Mouse (Mus musculus) WW6 (cell line): ENCODE results near the gene Gm20388.
A peak's percentile ranks its signal among the peaks of the same experiment; 100 is the strongest.

Experiments
- DNase-seq: peaks from one replicate; pipeline ENCODE4 v3.0.0-alpha.2; 2013; ENCODE audit warnings: low read depth, low spot score

Gene Gm20388

GRCm38 (mm10) chr8:122191054-122191376, 2280.4 kb downstream of the Gm20388 start:
- DNase-seq = no peak

DNA sequence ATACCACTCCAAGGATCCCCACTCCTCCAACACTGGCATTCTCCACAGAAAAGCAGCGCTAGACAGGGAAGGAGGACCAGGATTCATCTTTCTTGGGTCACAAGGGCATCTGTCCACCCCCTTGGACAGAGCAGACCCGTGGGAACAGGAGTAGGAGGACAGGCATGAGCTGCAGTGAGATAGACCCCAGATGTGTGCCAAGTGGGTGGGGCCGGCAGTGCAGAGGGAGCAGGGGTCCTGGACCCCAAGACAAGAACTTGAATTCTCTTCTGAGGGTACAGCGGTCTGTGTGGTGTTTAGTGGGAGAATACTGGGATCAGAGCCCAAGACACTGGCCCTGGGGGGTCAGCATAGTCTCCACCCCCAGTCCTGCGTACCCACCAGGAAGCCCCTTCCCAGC, 2282.1 kb downstream of the Gm20388 start:
- DNase-seq = no peak

DNA sequence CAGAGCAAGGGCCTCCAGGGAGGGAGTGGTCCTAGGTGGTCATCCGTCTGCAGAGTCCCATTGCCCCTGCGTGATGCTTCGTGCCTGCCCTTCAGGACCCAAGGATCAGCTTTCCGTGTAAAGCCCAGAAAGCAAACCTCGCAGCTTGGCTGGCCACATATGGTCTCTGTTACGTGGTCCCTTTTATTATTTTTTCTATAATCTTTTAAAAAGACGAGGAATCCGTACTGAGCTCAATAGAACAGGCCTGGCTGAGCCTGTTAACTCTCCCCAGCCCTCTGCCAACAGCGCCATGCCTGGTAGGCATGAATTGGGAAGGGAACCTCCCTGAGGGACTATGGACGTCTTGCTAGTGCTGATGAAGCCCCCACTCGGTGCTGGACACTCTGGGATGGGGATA, 2282.9 kb downstream of the Gm20388 start:
- DNase-seq = no peak

DNA sequence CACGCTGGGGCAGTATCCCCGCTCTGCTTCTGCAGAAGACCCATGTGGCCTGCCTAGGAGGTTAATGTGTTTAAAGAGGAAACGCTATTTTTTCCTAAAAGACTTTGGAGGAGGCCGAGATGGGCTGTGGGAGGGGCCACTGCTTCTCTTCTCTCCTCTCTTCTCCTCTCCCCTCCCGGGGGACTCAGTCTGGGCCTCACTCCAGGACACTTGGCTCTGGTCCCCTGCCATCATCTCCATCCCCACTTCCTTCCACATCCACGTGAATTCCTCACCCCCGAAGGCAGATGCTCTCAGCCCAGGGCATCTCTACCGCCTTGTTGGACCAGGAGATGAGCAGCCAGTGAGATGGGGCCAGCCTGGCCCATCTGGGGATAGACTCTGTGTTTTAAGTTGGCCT, 2283.8 kb downstream of the Gm20388 start:
- no peak for DNase-seq

GRCm38 (mm10) chr8:122197342-122197741, 2286.7 kb downstream of the Gm20388 start:
- no peak for DNase-seq

DNA sequence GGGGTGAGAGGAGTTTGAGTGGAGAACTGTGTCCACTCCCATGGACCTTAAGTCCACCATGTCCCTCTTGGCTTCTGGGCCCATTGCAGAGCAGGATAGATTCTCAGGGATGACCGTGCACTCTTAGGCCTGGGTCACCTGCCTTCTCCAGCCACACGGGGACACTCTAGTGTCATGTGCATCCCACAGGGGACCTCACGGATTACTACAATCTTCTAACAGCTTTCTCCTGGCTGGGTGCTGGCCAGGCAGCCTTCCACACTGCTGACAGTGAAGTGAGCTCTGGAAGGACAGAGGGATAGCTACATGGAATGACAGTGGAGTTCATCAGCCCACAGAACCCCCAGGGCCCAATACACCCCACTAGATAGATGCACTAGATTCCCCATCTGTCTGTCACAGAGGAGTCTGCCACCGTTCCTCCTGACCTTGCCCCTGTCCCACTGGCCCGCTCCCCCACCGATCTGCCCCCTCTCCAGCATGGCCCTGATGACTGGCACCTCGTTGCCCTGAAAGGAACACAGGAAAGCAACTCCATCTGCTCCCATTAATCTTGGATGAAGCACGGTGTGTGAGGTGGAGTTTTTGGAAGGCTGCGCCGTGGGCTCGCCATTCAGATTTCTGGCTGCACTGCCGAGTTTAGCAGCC, 2287.9 kb downstream of the Gm20388 start:
- DNase-seq = no peak

- DNase-seq = no peak
These were observed 2288.6 kb downstream of the Gm20388 start for GRCm38 (mm10) chr8:122199191-122199590.

DNA sequence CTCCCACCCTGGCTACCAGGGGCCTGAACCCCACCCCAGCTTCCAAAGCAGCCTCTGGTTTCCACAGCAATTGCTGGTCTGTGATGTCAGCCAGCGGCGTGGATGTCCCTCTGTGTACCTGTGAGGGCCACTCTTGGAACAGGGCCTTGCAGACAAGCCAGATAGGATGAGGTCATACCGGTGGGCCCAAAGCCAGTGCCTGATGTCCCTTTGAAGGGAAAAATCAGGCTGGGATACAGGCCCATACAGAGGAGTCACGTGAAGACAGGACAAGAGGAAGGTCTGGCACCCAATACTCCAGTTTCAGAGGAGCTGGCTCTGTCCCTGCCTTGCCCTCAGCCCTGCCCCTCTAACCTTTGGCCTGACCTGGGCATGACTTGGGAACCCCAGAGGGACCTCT, 2289.2 kb downstream of the Gm20388 start:
- no peak for DNase-seq

DNA sequence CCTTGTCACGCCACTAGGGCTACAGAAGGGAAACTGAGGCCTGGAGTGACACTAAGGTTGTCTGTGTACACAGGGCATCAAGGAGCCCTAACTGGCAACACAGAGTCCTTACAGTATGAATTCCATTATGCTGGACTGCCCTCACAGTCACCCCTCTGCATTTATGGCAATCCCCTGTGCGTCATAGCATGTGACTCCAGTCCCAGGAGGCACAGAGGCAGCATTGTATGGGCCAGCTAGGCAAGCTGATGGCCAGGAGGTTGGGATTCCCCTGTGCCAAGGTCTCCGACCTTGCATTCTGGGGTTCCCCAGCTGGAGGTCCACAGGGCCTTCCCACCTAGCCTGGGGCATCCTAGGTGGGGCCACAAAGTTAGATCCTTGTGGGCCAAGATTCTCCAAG, 2300.9 kb downstream of the Gm20388 start:
- DNase-seq = no peak

DNA sequence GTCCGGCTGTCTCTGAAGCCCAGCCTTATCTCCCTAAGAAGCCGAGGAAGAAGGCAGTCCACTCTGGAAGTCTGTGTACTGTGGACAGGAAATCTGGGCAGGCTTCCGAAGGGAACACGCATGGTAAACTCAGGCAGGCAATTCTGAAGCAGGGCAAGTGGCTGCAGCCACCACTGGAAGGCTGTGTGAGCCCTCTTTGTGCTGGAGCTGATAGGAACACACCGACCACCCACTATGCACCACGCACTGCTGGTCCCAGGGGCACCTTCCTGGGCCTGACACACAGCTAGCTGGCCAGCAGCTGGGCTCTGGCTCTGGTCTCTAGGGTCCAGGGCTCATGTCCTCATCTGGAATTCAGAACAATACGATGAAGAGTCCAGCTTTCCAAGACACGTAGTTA, 2305.0 kb downstream of the Gm20388 start:
- no peak for DNase-seq

GRCm38 (mm10) chr8:122216433-122216832, 2305.8 kb downstream of the Gm20388 start:
- DNase-seq = no peak

DNA sequence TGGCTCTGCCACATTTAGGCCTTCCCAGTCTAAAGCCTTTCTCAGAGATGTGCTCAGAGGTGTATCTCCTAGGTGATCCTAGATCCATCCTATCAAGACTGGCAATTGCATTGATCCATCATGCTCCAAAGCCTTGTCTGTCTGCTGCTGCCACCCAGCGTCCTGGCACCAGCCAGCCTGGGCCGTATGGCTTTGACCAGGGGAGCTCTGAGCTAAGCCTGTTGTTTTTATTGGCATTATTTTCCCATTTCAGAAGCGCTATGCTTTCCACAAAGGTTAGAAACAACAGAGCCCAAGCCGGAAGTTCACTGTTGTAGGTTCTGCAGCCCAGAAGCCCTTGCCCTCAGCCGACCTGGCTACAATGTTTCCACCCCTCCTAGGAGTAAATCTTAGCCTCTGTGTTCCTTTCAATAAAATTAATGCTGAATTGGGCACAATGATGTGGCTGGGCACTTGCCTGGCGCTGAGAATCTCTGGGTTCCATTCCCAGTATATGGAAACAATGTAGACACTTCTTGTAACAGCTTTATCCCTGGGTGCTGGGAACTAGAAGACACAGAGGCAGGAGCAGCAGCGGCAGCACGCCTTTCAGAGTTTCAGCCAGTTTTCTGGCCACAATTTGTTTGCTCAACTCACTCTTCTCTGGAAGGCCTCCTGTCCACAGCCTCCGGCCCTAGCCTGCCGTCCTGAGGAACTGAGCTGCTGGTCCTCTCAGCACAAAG, 2307.0 kb downstream of the Gm20388 start:
- no peak for DNase-seq

DNA sequence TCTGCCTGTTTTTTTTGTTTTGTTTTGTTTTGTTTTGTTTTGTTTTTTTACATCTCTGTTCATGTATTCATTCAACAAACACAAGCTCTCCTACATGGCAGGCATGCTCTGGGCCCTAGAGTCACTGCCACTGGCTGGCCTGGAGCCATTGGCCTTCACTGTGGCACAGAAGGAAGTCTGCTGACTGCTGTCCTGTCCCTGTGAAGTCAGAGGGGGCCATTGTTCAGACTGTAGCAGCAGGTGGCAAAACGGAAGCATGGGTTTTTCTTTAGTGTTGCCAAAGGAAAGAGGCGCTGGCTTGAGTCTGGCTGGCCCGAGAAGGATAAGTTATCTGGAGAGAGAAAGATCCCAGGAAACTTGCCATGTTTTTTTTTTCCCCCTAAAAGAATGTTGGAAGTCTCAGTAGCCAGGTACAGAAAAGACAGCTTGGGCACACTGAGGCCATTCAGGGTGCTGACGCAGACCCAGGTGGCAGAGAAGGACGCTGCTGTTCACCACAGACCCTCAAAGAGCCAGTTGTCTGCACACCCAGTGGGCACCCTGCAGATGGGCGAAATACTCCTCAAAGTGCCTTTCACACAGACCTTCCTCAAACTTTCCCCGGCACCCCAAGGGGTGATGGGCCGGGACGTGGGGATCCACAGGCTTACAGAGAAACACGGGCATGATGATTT, 2313.5 kb downstream of the Gm20388 start:
- DNase-seq = no peak

DNA sequence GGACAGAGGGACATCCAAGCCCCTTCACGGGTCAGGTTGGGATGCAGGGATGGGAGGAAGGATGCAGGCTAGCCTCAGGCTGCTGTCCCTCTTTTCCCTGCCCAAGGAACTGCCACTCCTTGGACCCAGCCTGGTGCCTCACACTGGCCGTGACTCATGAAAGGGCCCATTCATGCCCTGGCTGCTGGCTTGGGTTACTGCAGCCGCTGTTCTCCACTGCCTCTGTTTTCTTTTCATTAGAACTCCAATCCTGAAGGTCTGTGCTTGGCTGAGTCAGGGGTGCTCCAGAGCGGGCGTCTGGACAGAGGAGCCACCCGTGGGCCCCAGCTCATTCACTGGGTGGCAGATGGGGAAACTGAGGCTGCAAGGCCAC, 2314.0 kb downstream of the Gm20388 start:
- DNase-seq = no peak

- no peak for DNase-seq
These were observed 2314.8 kb downstream of the Gm20388 start for GRCm38 (mm10) chr8:122225446-122225845.

DNA sequence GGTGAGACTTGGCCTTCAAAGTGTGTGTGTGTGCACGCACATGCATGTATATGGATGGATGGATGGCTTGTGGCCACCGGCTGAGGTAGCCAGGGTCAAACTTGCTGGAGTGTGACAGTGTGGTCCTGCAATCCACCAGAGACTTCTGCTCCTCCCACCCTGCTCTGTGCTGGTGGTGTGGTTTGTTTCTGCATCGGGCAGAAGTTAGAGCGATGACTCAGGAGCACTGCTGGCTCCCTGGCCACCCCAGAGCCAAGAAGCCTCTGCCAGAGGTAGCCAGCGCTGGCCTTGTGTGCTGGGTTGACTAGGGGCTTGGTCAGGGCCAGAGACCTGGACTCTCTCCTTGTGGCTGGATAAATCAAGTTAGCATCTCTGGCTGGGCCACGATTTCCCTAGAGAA, 2316.7 kb downstream of the Gm20388 start:
- no peak for DNase-seq

- peak; percentile 18 for DNase-seq
These were observed 2318.3 kb downstream of the Gm20388 start for GRCm38 (mm10) chr8:122228792-122229575.

- peak; percentile 42 for DNase-seq
These were observed 2319.4 kb downstream of the Gm20388 start for GRCm38 (mm10) chr8:122229819-122230711.

DNA sequence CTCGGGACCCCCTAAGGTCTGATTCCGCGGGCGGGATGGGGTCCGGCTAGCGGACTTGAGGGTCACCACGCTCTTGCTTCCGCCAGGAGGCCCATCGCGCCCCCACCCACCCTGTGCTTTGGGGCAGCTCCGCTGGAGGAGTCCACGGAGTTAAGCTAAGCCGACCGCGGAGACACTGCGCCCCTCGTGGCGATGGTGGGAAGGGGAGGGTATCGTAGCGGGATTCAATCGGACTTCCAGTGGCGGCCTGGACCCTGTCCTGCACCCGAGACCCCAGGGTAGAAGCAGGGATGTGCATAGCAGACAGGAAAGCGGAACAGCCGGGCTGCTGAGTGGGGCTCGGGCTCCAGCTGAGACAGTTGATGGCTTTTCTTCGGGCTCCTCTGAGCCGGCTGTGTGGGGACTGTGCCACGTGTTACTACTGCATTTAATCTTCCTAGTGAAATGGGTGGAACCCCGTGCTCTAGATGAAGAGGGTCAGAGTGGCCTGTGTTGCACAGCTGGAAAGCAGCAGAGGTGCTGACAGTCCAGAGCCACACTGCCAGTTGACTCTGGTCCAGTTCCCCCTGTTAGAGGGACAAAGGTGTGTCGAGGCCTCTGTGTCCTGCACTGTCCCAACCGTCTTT, 2320.2 kb downstream of the Gm20388 start:
- DNase-seq = peak; percentile 58

DNA sequence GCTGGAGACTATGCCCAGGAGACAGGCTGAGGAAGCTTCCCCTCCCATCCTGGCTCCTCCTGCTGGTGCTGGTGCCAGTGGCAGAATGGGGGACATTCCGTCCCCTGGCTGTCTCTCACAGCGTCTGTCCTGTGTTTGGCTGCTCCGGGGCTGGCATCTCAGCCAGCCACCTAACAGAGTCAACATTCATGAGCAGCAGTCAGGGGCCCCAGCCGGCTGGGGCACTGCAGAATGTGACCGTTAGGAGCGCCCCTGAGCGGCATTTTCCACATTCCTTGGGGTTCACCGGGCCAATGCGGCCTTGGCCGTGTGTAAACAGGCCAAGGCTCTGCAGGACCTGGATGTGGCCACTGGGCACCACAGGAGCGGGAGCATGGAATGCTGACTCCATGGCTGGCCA, 2323.4 kb downstream of the Gm20388 start:
- DNase-seq = no peak

DNA sequence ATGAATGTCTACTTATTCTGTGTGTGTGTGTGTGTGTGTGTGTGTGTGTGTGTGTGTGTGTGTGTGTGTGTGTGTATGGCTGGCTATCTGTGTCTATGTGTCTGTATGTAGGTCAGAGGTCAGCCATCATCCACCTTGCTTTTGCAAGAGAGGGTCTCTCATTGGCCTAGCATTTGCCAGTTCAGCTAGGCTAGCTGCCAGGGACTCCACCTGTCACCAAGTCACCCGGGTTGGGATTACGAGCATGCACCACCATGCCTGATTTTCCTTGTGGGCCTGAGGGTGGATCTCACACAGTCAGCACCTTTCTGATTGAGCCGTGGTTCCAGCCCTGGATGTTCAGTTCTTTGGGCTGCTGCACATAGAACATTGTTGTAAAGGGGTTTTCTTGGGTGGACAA, 2325.9 kb downstream of the Gm20388 start:
- no peak for DNase-seq
